Mouse (Mus musculus): ENCODE results near the gene Stra8. TPM values are rescaled to one million over a fixed set of nuclear protein-coding genes. Genes with fewer than 3 reads are reported as not detected.

Stra8 gene
- polyA plus RNA-seq, 1 experiment from 2014 or later = not detected

DNA sequence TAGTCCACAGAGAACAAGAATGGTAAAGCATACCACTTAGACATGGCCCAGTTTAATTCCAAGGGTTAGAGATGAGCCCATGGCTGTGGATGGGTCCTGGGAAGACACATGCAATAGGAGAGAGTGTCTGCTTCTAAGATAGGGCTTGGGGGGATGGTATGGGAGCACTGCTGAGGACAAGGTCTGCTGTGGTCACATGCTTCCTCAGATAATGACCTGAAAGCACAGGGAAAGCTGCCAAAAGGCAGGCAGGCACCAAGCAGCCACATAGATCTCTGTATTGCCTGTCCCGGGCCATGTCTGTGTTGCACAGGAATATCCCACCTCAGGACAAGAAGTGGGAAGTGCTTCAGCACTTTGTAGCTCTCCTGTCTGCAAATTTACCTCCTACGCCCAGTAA is 20.8 kb upstream of the Stra8 start:
- Histone ChIP-seq H3K4me3 (ENCODE audit: low read depth, low read length) (no peak overlapping the region), H3K9ac (ENCODE audit: low read length) (no peak overlapping the region), H3K27me3 (ENCODE audit: control insufficient read depth, insufficient read depth, low read length) (no peaks in the 10 kb centered on the region), H3K27ac (replicated peaks; ENCODE audit: low read depth, low read length) (no peak overlapping the region), H3K4me1 (ENCODE audit: control insufficient read depth, insufficient read depth, low read length) (no peaks in the 10 kb centered on the region), H3K9me3 (ENCODE audit: control insufficient read depth, low read length) (no peaks in the 10 kb centered on the region), H3K36me3 (ENCODE audit: control insufficient read depth, insufficient read depth, low read length) (peaks cover 6% of the 10 kb centered on the region; the same call in 1 of the 2 replicates), H3K4me2 (ENCODE audit: low read depth, severe bottlenecking) (no peak overlapping the region)
- no peak for ATAC-seq (ENCODE audit: insufficient number of reproducible peaks, low FRiP score, low TSS enrichment, low read depth)
- DNase-seq (ENCODE audit: low spot score) = no peak
- WGBS = 84% methylated on average over 2 of the region's 2 CpGs

DNA sequence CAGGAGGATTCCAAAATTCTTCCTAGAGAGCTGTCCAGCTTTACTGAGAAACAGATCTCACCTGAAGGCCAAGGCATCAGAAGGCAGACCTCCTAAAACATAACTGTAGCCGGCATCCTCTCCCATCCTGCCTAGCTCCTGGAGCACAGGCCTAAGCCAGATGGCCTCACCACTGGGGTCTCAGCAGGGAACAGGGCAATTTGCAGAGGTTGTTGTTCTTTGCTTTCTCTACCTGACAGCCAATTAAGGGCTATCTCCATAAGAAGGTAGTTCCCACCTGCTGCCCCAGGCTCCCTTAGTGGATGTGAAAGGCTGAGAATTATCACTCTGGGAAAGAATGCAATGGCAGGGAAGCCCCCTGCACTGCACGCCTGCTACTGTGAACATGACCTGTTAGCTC is 19.0 kb upstream of the Stra8 start:
- ATAC-seq (ENCODE audit: insufficient number of reproducible peaks, low FRiP score, low TSS enrichment, low read depth) = no peak

DNA sequence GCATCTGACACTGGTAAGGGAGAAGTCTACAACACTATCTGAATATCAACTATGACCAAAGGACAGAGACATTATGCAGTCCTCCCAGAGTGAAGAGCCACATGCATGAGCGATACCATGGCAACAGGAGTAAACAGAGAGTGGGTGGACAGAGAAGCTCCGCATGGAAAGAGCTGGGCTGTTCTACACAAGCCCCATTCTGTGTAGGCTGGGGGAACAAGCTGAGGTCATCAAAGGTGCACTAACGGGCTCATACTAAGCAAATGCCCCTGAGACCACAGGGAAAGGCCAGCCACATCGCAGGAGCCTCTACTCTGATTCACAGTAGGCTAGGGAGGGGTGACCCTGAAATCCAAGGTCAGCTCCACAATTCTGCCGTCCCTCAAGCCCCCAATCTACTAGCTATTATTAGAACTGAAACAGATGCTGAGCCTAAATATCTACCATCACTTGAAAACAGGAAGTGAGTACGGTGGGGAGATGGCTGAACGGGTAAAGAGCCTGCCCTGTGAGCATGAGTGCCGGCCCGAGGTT is 18.0 kb upstream of the Stra8 start:
- no peak for ATAC-seq (ENCODE audit: insufficient number of reproducible peaks, low FRiP score, low TSS enrichment, low read depth)
- H3K9ac ChIP-seq (ENCODE audit: low read length) = no peak overlapping the region
- WGBS = 86% methylated on average over 9 of the region's 9 CpGs
- no peak overlapping the region for H3K4me3 ChIP-seq (ENCODE audit: low read depth, low read length)
- H3K9me3 ChIP-seq (ENCODE audit: control insufficient read depth, low read length) = no peaks in the 10 kb centered on the region
- H3K27me3 ChIP-seq (ENCODE audit: control insufficient read depth, insufficient read depth, low read length) = no peaks in the 10 kb centered on the region
- DNase-seq (ENCODE audit: low spot score) = no peak
- no peak overlapping the region for H3K4me2 ChIP-seq (ENCODE audit: low read depth, severe bottlenecking)
- H3K27ac ChIP-seq (replicated peaks; ENCODE audit: low read depth, low read length) = no peak overlapping the region
- no peaks in the 10 kb centered on the region for H3K4me1 ChIP-seq (ENCODE audit: control insufficient read depth, insufficient read depth, low read length)
- peaks cover 2% of the 10 kb centered on the region for H3K36me3 ChIP-seq (ENCODE audit: control insufficient read depth, insufficient read depth, low read length)

More for the DNA sequence above, 19.0 kb upstream of the Stra8 start:
- Histone ChIP-seq H3K4me2 (ENCODE audit: low read depth, severe bottlenecking) (no peak overlapping the region), H3K27ac (replicated peaks; ENCODE audit: low read depth, low read length) (no peak overlapping the region), H3K27me3 (ENCODE audit: control insufficient read depth, insufficient read depth, low read length) (no peaks in the 10 kb centered on the region), H3K4me3 (ENCODE audit: low read depth, low read length) (no peak overlapping the region), H3K4me1 (ENCODE audit: control insufficient read depth, insufficient read depth, low read length) (no peaks in the 10 kb centered on the region), H3K36me3 (ENCODE audit: control insufficient read depth, insufficient read depth, low read length) (peaks cover 5% of the 10 kb centered on the region), H3K9me3 (ENCODE audit: control insufficient read depth, low read length) (no peaks in the 10 kb centered on the region), H3K9ac (ENCODE audit: low read length) (no peak overlapping the region)
- 58% methylated on average over 2 of the region's 2 CpGs for WGBS
- DNase-seq (ENCODE audit: low spot score) = no peak

DNA sequence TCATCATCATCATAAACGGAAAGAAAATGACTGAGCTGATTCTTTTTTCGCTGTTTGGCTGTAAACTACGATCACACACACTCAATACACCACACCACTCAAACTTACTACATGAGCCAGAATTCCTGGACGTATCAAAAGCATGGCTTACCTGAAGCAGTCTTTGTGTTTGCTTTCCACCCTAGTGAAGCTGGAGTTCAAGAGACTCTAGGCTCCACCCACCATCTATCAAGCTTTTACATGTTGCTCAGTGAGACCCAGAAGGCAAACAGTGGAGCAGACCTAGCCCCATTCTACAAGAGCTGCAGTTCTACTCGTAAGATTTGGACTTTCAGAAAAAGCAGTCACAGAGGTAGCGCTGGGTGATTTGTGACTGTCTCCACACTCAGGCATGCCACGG is 17.4 kb upstream of the Stra8 start:
- 91% methylated on average over 7 of the region's 7 CpGs for WGBS
- ATAC-seq (ENCODE audit: insufficient number of reproducible peaks, low FRiP score, low TSS enrichment, low read depth) = no peak
- H3K27me3 ChIP-seq (ENCODE audit: control insufficient read depth, insufficient read depth, low read length) = no peaks in the 10 kb centered on the region
- H3K4me3 ChIP-seq (ENCODE audit: low read depth, low read length) = no peak overlapping the region
- no peak for DNase-seq (ENCODE audit: low spot score)
- no peaks in the 10 kb centered on the region for H3K9me3 ChIP-seq (ENCODE audit: control insufficient read depth, low read length)
- no peak overlapping the region for H3K4me2 ChIP-seq (ENCODE audit: low read depth, severe bottlenecking)
- no peaks in the 10 kb centered on the region for H3K4me1 ChIP-seq (ENCODE audit: control insufficient read depth, insufficient read depth, low read length)
- H3K9ac ChIP-seq (ENCODE audit: low read length) = no peak overlapping the region
- H3K27ac ChIP-seq (replicated peaks; ENCODE audit: low read depth, low read length) = no peak overlapping the region
- H3K36me3 ChIP-seq (ENCODE audit: control insufficient read depth, insufficient read depth, low read length) = peaks cover 2% of the 10 kb centered on the region

DNA sequence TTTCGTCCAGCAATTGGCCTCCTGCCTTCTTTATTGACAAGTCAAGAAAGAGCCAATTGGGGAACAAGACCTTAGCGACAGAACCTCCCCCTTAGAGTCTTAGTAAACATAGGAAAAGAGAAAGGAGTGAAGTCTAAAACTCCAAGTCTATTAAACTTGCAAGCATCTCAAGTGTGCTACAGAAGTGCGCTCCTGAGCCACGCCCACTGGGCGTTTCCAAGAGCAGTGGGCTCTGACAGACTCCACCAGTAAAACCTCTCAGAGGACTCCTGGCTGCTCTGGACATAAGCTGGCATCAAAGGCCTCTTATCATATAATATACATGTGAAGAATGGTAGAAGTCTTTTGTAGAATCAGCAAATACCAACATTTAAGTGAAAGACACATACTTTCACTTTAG is 16.5 kb upstream of the Stra8 start:
- Histone ChIP-seq H3K4me3 (ENCODE audit: low read depth, low read length) (no peak overlapping the region), H3K27ac (replicated peaks; ENCODE audit: low read depth, low read length) (no peak overlapping the region), H3K27me3 (ENCODE audit: control insufficient read depth, insufficient read depth, low read length) (no peaks in the 10 kb centered on the region), H3K4me1 (ENCODE audit: control insufficient read depth, insufficient read depth, low read length) (no peaks in the 10 kb centered on the region), H3K9me3 (ENCODE audit: control insufficient read depth, low read length) (no peaks in the 10 kb centered on the region), H3K9ac (ENCODE audit: low read length) (no peak overlapping the region), H3K4me2 (ENCODE audit: low read depth, severe bottlenecking) (no peak overlapping the region), H3K36me3 (ENCODE audit: control insufficient read depth, insufficient read depth, low read length) (peaks cover 2% of the 10 kb centered on the region)
- 77% methylated on average over 5 of the region's 5 CpGs for WGBS
- ATAC-seq (ENCODE audit: insufficient number of reproducible peaks, low FRiP score, low TSS enrichment, low read depth) = no peak
- DNase-seq (ENCODE audit: low spot score) = no peak

DNA sequence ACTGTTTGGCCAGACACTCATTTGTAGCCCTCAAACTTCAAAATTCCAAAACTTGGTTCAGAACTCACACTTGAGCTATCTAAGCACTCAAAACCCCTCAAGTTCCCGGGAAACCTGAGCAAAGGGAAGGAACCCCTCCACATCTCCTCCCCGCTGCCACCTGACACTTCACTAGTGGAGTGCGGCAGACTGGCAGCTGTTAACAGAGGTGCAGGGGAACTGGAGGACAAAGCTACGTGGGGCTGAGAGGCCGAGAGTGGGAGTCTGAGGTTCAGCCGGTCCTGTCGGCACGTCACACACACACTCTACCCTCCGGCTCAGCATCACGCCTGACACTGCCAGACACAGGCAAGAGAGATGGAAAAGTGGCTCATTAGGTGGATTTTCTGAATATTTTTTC is 16.1 kb upstream of the Stra8 start:
- ATAC-seq (ENCODE audit: insufficient number of reproducible peaks, low FRiP score, low TSS enrichment, low read depth) (no peak), DNase-seq (ENCODE audit: low spot score) (no peak)
- no peak overlapping the region for H3K4me2 ChIP-seq (ENCODE audit: low read depth, severe bottlenecking)
- no peaks in the 10 kb centered on the region for H3K4me1 ChIP-seq (ENCODE audit: control insufficient read depth, insufficient read depth, low read length)
- no peak overlapping the region for H3K27ac ChIP-seq (replicated peaks; ENCODE audit: low read depth, low read length)
- H3K9ac ChIP-seq (ENCODE audit: low read length) = no peak overlapping the region
- no peak overlapping the region for H3K4me3 ChIP-seq (ENCODE audit: low read depth, low read length)
- 84% methylated on average over 10 of the region's 10 CpGs for WGBS
- peaks cover 2% of the 10 kb centered on the region for H3K36me3 ChIP-seq (ENCODE audit: control insufficient read depth, insufficient read depth, low read length)
- no peaks in the 10 kb centered on the region for H3K27me3 ChIP-seq (ENCODE audit: control insufficient read depth, insufficient read depth, low read length)
- no peaks in the 10 kb centered on the region for H3K9me3 ChIP-seq (ENCODE audit: control insufficient read depth, low read length)

DNA sequence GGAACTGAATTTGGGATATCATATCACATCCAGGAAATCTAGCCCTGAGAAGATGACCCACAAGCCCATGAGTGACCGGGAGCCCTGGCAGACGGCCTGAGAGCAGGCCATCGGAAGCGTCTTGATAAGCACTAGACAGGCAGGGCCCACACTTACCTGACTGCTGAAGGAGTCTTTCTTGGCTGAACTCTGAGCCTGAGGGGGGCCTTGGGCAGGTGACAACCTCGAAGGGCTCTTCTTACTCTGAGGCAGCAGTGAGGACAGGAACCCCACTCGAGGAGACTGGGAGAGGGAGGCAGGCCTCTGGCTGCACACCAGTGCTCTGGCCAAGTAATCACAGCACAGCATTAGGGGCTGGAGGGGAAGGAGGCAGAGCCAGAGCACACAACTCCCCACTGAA is 15.6 kb upstream of the Stra8 start:
- 86% methylated on average over 6 of the region's 6 CpGs for WGBS
- H3K4me2 ChIP-seq (ENCODE audit: low read depth, severe bottlenecking) = no peak overlapping the region
- ATAC-seq (ENCODE audit: insufficient number of reproducible peaks, low FRiP score, low TSS enrichment, low read depth) (no peak), DNase-seq (ENCODE audit: low spot score) (no peak)
- H3K4me1 ChIP-seq (ENCODE audit: control insufficient read depth, insufficient read depth, low read length) = no peaks in the 10 kb centered on the region
- H3K27ac ChIP-seq (replicated peaks; ENCODE audit: low read depth, low read length) = no peak overlapping the region
- H3K4me3 ChIP-seq (ENCODE audit: low read depth, low read length) = no peak overlapping the region
- no peaks in the 10 kb centered on the region; the same call in none of the 2 replicates for H3K36me3 ChIP-seq (ENCODE audit: control insufficient read depth, insufficient read depth, low read length)
- no peak overlapping the region for H3K9ac ChIP-seq (ENCODE audit: low read length)
- H3K9me3 ChIP-seq (ENCODE audit: control insufficient read depth, low read length) = no peaks in the 10 kb centered on the region
- no peaks in the 10 kb centered on the region for H3K27me3 ChIP-seq (ENCODE audit: control insufficient read depth, insufficient read depth, low read length)

DNA sequence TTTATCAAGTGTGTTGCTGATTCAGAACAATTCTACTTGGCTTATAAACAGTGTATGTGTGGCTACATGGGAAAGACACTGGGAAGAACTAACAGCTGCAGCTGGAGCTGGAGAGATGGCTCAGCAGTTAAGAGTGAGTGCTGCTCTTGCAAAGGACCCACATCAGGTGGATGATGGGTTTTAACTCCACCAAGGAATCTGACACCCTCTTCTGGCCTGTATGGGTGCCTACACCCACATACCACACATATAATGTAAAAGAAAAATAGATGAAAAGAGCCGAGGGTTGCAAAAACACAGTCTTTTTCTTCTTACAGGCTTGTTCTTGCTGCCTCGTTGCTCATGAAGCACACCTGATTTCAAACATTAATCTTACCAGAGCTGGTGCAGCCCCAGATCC is 13.8 kb upstream of the Stra8 start:
- 85% methylated on average over 2 of the region's 2 CpGs for WGBS
- peaks cover 6% of the 10 kb centered on the region; the same call in 1 of the 2 replicates for H3K4me1 ChIP-seq (ENCODE audit: control insufficient read depth, insufficient read depth, low read length)
- no peaks in the 10 kb centered on the region for H3K9me3 ChIP-seq (ENCODE audit: control insufficient read depth, low read length)
- H3K27me3 ChIP-seq (ENCODE audit: control insufficient read depth, insufficient read depth, low read length) = no peaks in the 10 kb centered on the region
- no peak overlapping the region for H3K9ac ChIP-seq (ENCODE audit: low read length)
- DNase-seq (ENCODE audit: low spot score) (no peak), ATAC-seq (ENCODE audit: insufficient number of reproducible peaks, low FRiP score, low TSS enrichment, low read depth) (no peak)
- H3K4me2 ChIP-seq (ENCODE audit: low read depth, severe bottlenecking) = no peak overlapping the region
- H3K4me3 ChIP-seq (ENCODE audit: low read depth, low read length) = no peak overlapping the region
- no peaks in the 10 kb centered on the region; the same call in none of the 2 replicates for H3K36me3 ChIP-seq (ENCODE audit: control insufficient read depth, insufficient read depth, low read length)
- H3K27ac ChIP-seq (replicated peaks; ENCODE audit: low read depth, low read length) = no peak overlapping the region

DNA sequence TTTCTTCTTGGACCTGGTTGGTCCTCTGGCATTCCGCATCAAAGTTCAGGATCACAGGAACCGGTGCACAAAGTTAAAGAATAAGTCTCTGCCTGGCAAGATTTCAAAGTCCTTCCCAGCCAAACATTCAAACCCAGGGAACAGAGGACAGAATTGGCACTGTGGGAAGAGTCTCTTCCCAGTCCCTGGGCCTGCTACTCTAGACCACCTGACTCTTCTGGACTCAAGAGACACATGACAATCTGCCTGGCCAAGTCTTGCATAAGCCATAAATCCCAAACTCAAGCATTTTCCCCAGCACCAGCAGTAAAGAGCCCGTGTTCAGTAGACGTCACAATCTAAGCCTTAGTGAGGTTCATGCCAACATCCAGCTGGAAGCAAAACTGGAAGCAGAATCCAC is 13.3 kb upstream of the Stra8 start:
- 93% methylated on average over 4 of the region's 4 CpGs for WGBS
- H3K4me1 ChIP-seq (ENCODE audit: control insufficient read depth, insufficient read depth, low read length) = peaks cover 6% of the 10 kb centered on the region; the same call in 1 of the 2 replicates

More for the DNA sequence above, 13.3 kb upstream of the Stra8 start:
- ATAC-seq (ENCODE audit: insufficient number of reproducible peaks, low FRiP score, low TSS enrichment, low read depth) (no peak), DNase-seq (ENCODE audit: low spot score) (no peak)
- Histone ChIP-seq H3K9ac (ENCODE audit: low read length) (no peak overlapping the region), H3K9me3 (ENCODE audit: control insufficient read depth, low read length) (no peaks in the 10 kb centered on the region), H3K27ac (replicated peaks; ENCODE audit: low read depth, low read length) (no peak overlapping the region), H3K4me3 (ENCODE audit: low read depth, low read length) (no peak overlapping the region), H3K4me2 (ENCODE audit: low read depth, severe bottlenecking) (no peak overlapping the region), H3K27me3 (ENCODE audit: control insufficient read depth, insufficient read depth, low read length) (no peaks in the 10 kb centered on the region), H3K36me3 (ENCODE audit: control insufficient read depth, insufficient read depth, low read length) (no peaks in the 10 kb centered on the region; the same call in none of the 2 replicates)
